Comparison of ENCODE assay signal across 8 mouse cellular contexts in the genomic region with DNA sequence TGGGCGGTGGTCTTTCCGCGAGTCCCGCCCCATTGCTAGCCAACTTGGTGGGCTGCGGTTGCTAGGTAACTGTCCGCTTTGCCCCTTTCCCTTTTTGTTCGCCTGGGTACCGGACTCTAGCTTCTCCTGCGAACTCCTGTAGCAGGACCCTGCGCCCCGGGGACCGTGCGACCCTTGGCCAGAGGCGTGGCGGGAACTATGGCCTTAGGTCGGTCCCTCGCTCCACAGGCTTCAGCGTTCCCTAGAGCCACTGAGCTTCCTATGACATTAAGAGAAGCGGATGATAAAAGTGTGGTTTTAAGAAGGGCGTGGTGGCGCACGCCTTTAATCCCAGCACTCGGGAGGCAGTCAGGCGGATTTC. TPM values are rescaled to one million over a fixed set of nuclear protein-coding genes. Genes with fewer than 3 reads are reported as not detected.
DNase-seq lines count a peak whose midpoint lies in the region; ATAC-seq and TF ChIP-seq lines count a peak whose summit lies in the region.

No protein-coding gene starts in this region.

- H3K4me1 ChIP-seq in heart, embryonic 11.5 days (ENCODE audit: control insufficient read depth, insufficient read depth, low read length): no peaks in the 10 kb centered on the region; the same call in 1 of the 2 replicates
- peaks cover 8% of the 10 kb centered on the region for H3K4me1 ChIP-seq in E14TG2a.4 (replicated peaks; ENCODE audit: low read depth, low read length)
- peaks cover 24% of the 10 kb centered on the region for H3K4me1 ChIP-seq in forebrain, embryonic 15.5 days

- peak overlapping the region; percentile 75 for H3K9ac ChIP-seq in heart, embryonic 11.5 days (ENCODE audit: low read depth, low read length)
- H3K9ac ChIP-seq in forebrain, embryonic 15.5 days (replicated peaks): peak overlapping the region; percentile 87

- H3K4me2 ChIP-seq in heart, embryonic 11.5 days: peak overlapping the region; percentile 70
- peak overlapping the region; percentile 77 for H3K4me2 ChIP-seq in forebrain, embryonic 15.5 days (replicated peaks)

- no peaks in the 10 kb centered on the region for H3K27me3 ChIP-seq in heart, embryonic 11.5 days (ENCODE audit: control insufficient read depth, insufficient read depth, low read length)
- no peaks in the 10 kb centered on the region for H3K27me3 ChIP-seq in E14TG2a.4 (ENCODE audit: insufficient read depth, low read length)
- no peaks in the 10 kb centered on the region for H3K27me3 ChIP-seq in forebrain, embryonic 15.5 days

- ATAC-seq in heart, embryonic 11.5 days (replicated peaks; ENCODE audit: insufficient number of reproducible peaks, low FRiP score, low TSS enrichment): no peak
- no peak for ATAC-seq in forebrain, embryonic 15.5 days (replicated peaks)

- intact Hi-C loops in heart, postnatal 14 days (cut with DNase I): loop anchor here (5.0 kb wide), 1 partner anchor 63 kb away; no protein-coding TSS in a partner anchor
- intact Hi-C loops in left cerebral cortex, postnatal 4 days (cut with DNase I): no loop called here

- H3K36me3 ChIP-seq in heart, embryonic 11.5 days (ENCODE audit: control insufficient read depth, insufficient read depth, low read length): no peaks in the 10 kb centered on the region
- H3K36me3 ChIP-seq in E14TG2a.4 (ENCODE audit: insufficient read depth, low read length) (peaks cover 7% of the 10 kb centered on the region), macrophage (ENCODE audit: inconsistent target) (no peaks in the 10 kb centered on the region)
- no peaks in the 10 kb centered on the region for H3K36me3 ChIP-seq in forebrain, embryonic 15.5 days

- peaks cover 50% of the 10 kb centered on the region for H3K79me2 ChIP-seq in macrophage (ENCODE audit: inconsistent target)

- no peaks in the 10 kb centered on the region for H3K9me3 ChIP-seq in heart, embryonic 11.5 days (replicated peaks; ENCODE audit: control insufficient read depth, low read length)
- no peaks in the 10 kb centered on the region for H3K9me3 ChIP-seq in E14TG2a.4 (ENCODE audit: low read length)
- no peaks in the 10 kb centered on the region for H3K9me3 ChIP-seq in forebrain, embryonic 15.5 days

- DNase-seq in heart, postnatal 14 days: no peak
- DNase-seq in left cerebral cortex, postnatal 4 days: no peak
- no peak for DNase-seq in thymus, postnatal 25 days
- DNase-seq in T-cell, adult 2 months (ENCODE audit: low spot score): no peak

- no peak for TF ChIP-seq CTCF in E14TG2a.4 (conservative IDR thresholded peaks at IDR 0.05; ENCODE audit: low read length)

- H3K27ac ChIP-seq in heart, embryonic 11.5 days (ENCODE audit: low read depth, low read length): peak overlapping the region; percentile 91
- peak overlapping the region; percentile 99 for H3K27ac ChIP-seq in forebrain, embryonic 15.5 days (replicated peaks)
- H3K27ac ChIP-seq in macrophage: peak overlapping the region; percentile 71

- WGBS in heart, embryonic 11.5 days (ENCODE audit: insufficient replicate concordance): 2% methylated on average over 24 of the region's 24 CpGs
- WGBS in forebrain, embryonic 15.5 days: under 1% methylated on average over 24 of the region's 24 CpGs
- under 1% methylated on average over 24 of the region's 24 CpGs for WGBS in macrophage (ENCODE audit: missing documents)

- H3K4me3 ChIP-seq in heart, embryonic 11.5 days (ENCODE audit: low read depth, low read length): peak overlapping the region; percentile 66
- H3K4me3 ChIP-seq in E14TG2a.4 (replicated peaks; ENCODE audit: low read length) (peak overlapping the region; percentile 90), macrophage (ENCODE audit: inconsistent target) (peak overlapping the region; percentile 92)
- H3K4me3 ChIP-seq in forebrain, embryonic 15.5 days: peak overlapping the region; percentile 96

RNA-seq across cellular contexts. Expression of gene Ap1m1, which starts 0.6 kb away (rescaled TPM):
- polyA plus RNA-seq in heart, embryonic 11.5 days (2014; fragmentation: Nextera tagmentation; extraction: Ambion mirVana): 110 and 112 TPM in 2 replicates
- total RNA-seq in heart, postnatal 14 days (2021): 10 to 100 TPM; 53.2 to 53.4 TPM
- polyA plus RNA-seq in forebrain, embryonic 15.5 days (2015; fragmentation: Nextera tagmentation; extraction: Ambion mirVana): 248 and 252 TPM in 2 replicates
- total RNA-seq in macrophage (2018; cell fraction: chromatin; rRNA removed): 10 to 100 TPM; 43.3 to 86.7 (median 64.3) TPM
- total RNA-seq in macrophage (2018; cell fraction: cytosol; rRNA removed): 10 to 100 TPM; 37.3 to 55.1 (median 46.4) TPM
- total RNA-seq in macrophage (2018; cell fraction: nucleus; rRNA removed): 10 to 100 TPM; 37.9 to 68.9 (median 48.9) TPM
- 43.7 to 76.1 TPM (median 50.7 TPM) in 3 replicates for polyA plus RNA-seq in macrophage (2018)
- 100 to 1,000 TPM; 155 to 161 TPM for total RNA-seq in left cerebral cortex, postnatal 4 days (2021)

RNA-seq across cellular contexts. Expression of gene Fam32a, which starts 20.9 kb away (rescaled TPM):
- 44.7 and 45.1 TPM in 2 replicates for polyA plus RNA-seq in heart, embryonic 11.5 days (2014; fragmentation: Nextera tagmentation; extraction: Ambion mirVana)
- 10 to 100 TPM; 21.4 to 24.4 TPM for total RNA-seq in heart, postnatal 14 days (2021)
- polyA plus RNA-seq in forebrain, embryonic 15.5 days (2015; fragmentation: Nextera tagmentation; extraction: Ambion mirVana): 116 and 117 TPM in 2 replicates
- total RNA-seq in macrophage (2018; cell fraction: chromatin; rRNA removed): 10 to 100 TPM; 14.7 to 41.6 (median 26.0) TPM
- 10 to 100 TPM; 50.2 to 73.9 (median 58.4) TPM for total RNA-seq in macrophage (2018; cell fraction: cytosol; rRNA removed)
- 10 to 100 TPM; 21.7 to 63.1 (median 34.0) TPM for total RNA-seq in macrophage (2018; cell fraction: nucleus; rRNA removed)
- 53.0 to 65.8 TPM (median 59.4 TPM) in 3 replicates for polyA plus RNA-seq in macrophage (2018)
- total RNA-seq in left cerebral cortex, postnatal 4 days (2021): 10 to 100 TPM; 71.3 to 76.4 TPM

RNA-seq across cellular contexts. Expression of gene Gm11034, which starts 26.9 kb away (rescaled TPM):
- polyA plus RNA-seq in heart, embryonic 11.5 days (2014; fragmentation: Nextera tagmentation; extraction: Ambion mirVana): not detected in 2 replicates
- not detected for total RNA-seq in heart, postnatal 14 days (2021)
- not detected in 2 replicates for polyA plus RNA-seq in forebrain, embryonic 15.5 days (2015; fragmentation: Nextera tagmentation; extraction: Ambion mirVana)
- total RNA-seq in macrophage (2018; cell fraction: chromatin; rRNA removed): not detected
- not detected for total RNA-seq in macrophage (2018; cell fraction: cytosol; rRNA removed)
- total RNA-seq in macrophage (2018; cell fraction: nucleus; rRNA removed): not detected
- not detected in 3 replicates for polyA plus RNA-seq in macrophage (2018)
- not detected for total RNA-seq in left cerebral cortex, postnatal 4 days (2021)

RNA-seq across cellular contexts. Expression of gene Cib3, which starts 27.7 kb away (rescaled TPM):
- not detected in 2 replicates for polyA plus RNA-seq in heart, embryonic 11.5 days (2014; fragmentation: Nextera tagmentation; extraction: Ambion mirVana)
- total RNA-seq in heart, postnatal 14 days (2021): not detected
- polyA plus RNA-seq in forebrain, embryonic 15.5 days (2015; fragmentation: Nextera tagmentation; extraction: Ambion mirVana): not detected in 2 replicates
- total RNA-seq in macrophage (2018; cell fraction: chromatin; rRNA removed): under 1 TPM in 3 of 26 experiments, not detected in 23; 0.39 to 0.99 (median 0.45) TPM
- total RNA-seq in macrophage (2018; cell fraction: cytosol; rRNA removed): under 1 TPM in 4 of 26 experiments, not detected in 22; 0.22 to 0.25 (median 0.23) TPM
- total RNA-seq in macrophage (2018; cell fraction: nucleus; rRNA removed): under 1 TPM in 3 of 26 experiments, not detected in 23; 0.29 to 0.41 (median 0.32) TPM
- not detected in 3 replicates for polyA plus RNA-seq in macrophage (2018)
- total RNA-seq in left cerebral cortex, postnatal 4 days (2021): under 1 TPM in 1 of 2 experiments, not detected in 1; 0.16 TPM

RNA-seq across cellular contexts. Expression of gene Hsh2d, which starts 50.9 kb away (rescaled TPM):
- polyA plus RNA-seq in heart, embryonic 11.5 days (2014; fragmentation: Nextera tagmentation; extraction: Ambion mirVana): 0.11 TPM in 1 of 2 replicates, not detected in the other
- total RNA-seq in heart, postnatal 14 days (2021): under 1 TPM in 1 of 2 experiments, not detected in 1; 0.17 TPM
- polyA plus RNA-seq in forebrain, embryonic 15.5 days (2015; fragmentation: Nextera tagmentation; extraction: Ambion mirVana): not detected in 2 replicates
- 1 to 10 TPM in 7 of 26 experiments, under 1 TPM in 11, not detected in 8; 0.37 to 1.9 (median 0.94) TPM for total RNA-seq in macrophage (2018; cell fraction: chromatin; rRNA removed)
- 1 to 10 TPM in 12 of 26 experiments, under 1 TPM in 14; 0.09 to 4.3 (median 0.71) TPM for total RNA-seq in macrophage (2018; cell fraction: cytosol; rRNA removed)
- total RNA-seq in macrophage (2018; cell fraction: nucleus; rRNA removed): 1 to 10 TPM in 14 of 26 experiments, under 1 TPM in 8, not detected in 4; 0.45 to 6.1 (median 2.4) TPM
- 0.14 to 0.27 TPM (median 0.20 TPM) in 3 replicates for polyA plus RNA-seq in macrophage (2018)
- total RNA-seq in left cerebral cortex, postnatal 4 days (2021): not detected
